Mouse (Mus musculus) heart, postnatal 4 days (tissue): ENCODE measurements around the gene Ifnar1. TPM values are rescaled to one million over a fixed set of nuclear protein-coding genes. Genes with fewer than 3 reads are reported as not detected.

Experiments
- DNase-seq: peaks from one replicate; pipeline ENCODE4 v3.0.0; 2021
- microRNA-seq, 2 experiments: library from miRNA; unstranded; fragments of <30 nt; microRNA quantifications; one replicate each; pipeline ENCODE4 v1.2.0; 2021 to 2022
- total RNA-seq, 2 experiments: library from RNA; stranded (reverse); gene quantifications; 2 replicates each; pipeline ENCODE4 v1.2.3; 2021

The Ifnar1 gene
- total RNA-seq, 2 experiments from 2014 or later: 50.3 to 56.0 TPM

DNA sequence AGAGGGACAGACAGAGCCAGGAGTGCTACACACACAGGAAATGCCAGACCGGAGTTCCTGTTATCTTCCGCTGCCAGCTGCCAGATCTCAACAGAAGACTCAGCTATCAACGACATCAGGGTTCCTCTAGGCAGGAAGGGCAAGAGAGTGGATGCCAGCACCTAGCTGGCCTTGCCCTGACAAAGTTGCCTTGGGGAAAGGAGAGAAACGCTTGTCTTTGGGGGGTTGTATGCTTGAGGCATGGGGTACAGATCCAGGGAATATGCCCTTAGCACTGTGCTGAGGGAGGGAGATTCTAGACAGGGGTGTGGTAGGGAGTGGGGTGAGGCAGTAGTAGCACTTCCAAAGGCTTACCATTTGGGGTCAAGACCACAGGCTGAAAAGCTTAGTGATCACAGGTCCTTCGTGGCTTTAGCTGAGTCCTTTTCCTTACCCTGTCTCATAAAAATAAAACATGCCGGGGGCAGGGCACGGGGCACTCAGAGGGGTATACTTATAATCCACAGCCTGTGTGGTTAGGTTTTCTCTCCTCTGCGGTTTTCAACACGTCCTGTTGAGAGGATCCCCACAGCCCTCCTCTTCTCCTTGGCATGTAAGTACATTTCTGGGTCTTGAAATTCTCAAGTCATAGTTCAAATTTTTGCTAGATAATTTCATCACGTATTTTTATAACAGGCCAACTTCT lies 60.7 kb downstream of the Ifnar1 start:
- no peak for DNase-seq

DNA sequence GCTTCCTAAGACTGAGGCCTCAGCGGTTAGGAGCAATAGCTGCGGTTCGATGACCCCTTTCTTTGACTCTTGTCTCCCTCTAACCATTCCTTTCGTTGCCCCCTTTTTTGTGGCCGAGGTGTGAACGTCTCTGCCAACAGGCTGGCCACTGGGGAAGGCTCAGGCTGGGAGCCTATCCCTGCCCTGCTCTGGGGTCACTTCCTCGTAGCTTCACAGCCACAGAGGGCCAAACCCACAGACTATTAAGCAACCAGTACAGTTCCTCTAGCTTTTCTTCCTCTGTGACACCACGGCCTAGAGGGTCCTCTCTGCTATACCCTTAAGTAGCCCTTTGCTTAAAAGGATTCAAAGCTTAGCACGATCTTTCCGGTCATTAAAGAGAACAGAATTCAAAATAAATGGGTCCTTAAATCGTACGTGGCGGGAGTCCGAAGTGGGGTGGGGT lies 61.4 kb downstream of the Ifnar1 start:
- no peak for DNase-seq

DNA sequence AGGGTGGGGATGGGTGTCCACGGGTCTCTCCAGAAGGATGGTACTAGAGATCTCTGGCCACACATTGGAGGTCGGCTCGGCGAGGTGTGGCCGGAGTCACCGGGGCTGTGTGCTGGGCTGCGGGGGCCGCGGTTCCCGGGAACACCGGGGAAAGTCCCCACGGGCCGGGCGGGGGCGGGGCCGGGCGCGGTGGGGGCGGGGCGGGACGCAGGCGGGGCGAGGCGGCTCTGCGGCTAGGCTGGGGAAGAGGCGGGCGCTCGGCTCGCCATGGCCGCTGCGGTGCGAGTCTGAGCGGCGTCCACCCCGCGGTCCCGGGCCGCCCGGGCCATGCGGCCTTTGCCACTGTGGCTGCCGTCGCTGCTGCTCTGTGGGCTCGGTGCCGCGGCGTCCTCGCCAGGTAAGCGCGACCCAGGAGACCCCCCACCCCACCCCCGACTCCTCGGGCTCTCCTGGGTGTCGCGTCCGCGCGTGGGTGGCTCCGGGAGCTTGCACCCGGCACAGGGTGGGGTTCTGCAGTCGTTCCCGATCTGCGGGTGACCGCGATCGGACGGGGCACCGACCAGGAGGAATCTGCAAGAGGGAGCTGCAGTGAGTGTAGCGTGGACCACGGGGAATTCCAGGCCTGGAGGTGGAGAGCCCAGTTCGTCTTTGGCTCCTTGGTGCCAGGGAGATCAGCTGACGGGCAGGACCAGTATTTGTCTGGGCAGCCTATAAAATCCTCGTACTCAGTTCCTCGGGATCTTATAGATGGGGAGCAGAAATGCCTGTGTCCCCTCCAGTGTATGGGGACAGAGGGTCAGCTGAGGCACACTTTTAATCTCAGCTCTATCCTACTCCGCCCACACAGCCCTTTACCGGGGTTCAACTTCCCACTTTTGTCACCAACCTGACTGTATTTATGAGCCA lies 62.1 kb downstream of the Ifnar1 start, which contains the start of gene Ifngr2:
TSS of gene Ifngr2 (plus strand) at position 237 of the 906 bp plus-strand sequence.
- peak; percentile 78 for DNase-seq

DNA sequence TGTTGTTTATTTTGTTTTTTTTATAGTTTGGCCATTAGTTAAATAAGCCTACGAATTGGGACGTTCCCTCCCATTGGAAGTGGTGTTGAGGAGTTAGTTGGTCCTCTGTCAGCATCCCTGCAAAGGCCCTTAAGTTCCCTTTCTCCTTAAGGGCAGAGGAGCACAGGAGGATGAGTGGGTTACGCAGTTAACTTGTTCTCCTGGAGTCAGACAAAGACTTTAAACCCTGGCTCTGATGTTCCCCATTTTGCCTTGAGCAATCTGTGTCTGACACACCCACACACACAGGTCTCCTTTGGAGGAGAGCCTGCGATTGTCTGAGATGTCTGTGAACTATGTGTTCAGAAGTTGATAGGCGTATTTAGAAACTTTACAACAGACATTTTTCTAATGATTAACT lies 62.9 kb downstream of the Ifnar1 start:
- no peak for DNase-seq

DNA sequence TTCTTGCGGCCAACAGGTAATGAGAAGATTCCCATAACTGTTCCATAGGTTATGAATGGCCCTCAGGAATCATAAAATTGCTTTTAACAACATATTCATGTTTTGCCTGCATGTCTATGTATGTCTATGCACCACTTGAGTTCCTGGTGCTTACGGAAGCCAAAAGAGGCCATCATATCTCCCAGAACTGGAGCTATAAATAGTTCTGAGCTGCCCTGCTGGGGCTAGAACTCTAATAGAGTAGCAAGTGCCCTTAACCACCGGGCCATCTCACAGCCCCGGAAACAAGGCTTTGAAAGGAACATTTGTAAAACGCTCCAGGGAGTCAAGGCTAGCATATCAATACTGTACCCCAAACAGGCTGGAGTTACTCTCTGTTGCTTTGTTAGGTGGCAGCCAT lies 63.5 kb downstream of the Ifnar1 start:
- no peak for DNase-seq

DNA sequence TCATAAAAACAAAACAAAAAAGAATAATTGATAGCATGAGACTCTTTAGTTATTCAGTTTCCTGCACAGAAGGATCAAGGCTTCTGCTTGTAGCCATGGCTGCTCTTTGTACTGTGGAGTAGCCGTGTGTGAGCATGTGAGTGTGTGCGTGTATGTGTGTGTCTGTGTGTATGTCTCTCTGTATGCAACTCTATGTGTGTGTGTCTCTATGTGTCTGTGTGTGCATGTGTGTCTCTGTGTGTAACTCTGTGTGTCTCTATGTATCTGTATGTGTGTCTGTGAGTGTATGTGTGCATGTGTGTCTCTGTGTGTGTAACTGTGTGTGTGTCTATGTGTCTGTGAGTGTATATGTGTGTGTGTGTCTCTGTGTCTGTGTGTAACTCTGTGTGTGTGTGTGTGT lies 64.0 kb downstream of the Ifnar1 start:
- DNase-seq: no peak

GRCm38 (mm10) chr16:91549616-91550015 lies 64.6 kb downstream of the Ifnar1 start:
- no peak for DNase-seq

DNA sequence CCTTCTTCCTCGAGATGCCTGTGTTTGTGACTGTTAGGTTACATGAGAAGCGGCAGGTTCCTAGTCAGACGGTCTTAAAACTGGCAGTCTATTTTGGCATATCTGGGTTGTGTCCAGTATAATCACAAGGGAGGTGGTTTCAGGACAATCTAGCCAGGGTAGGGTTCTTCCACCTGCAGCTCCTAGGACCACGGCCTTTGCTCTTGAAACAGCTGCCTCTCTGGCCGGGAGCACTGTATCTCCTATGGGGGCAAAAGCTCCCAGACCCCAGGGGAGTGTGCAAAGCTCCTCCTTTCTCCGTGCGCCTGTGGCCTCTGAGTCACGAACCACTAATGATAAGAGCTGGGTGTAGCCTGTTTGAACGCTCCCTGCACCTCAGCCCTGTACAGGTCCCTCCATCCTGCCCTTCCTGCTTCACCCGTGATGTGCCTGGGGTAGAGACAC lies 66.1 kb downstream of the Ifnar1 start:
- DNase-seq: no peak

DNA sequence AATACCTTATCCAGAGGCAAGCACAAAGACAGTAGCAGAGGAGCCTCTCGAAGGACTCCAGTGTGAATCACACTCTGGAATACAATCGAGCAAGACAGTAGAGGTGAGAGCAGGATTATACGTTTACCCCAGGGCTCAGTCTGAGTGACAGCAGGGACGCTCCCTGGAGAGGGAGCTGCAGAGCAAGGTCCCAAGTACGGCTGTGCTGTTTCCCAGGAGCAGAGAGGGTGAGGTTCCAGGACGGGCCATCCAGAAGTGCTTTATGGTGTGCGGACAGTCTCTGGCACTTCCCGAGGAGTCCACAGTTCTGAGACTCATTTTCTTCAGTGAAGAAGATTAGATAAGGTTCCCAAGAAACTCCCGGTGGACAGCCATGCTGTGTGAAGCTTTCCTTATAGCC lies 67.0 kb downstream of the Ifnar1 start:
- no peak for DNase-seq

- peak; percentile 55 for DNase-seq
Observed at GRCm38 (mm10) chr16:91553625-91554024, 68.6 kb downstream of the Ifnar1 start.

DNA sequence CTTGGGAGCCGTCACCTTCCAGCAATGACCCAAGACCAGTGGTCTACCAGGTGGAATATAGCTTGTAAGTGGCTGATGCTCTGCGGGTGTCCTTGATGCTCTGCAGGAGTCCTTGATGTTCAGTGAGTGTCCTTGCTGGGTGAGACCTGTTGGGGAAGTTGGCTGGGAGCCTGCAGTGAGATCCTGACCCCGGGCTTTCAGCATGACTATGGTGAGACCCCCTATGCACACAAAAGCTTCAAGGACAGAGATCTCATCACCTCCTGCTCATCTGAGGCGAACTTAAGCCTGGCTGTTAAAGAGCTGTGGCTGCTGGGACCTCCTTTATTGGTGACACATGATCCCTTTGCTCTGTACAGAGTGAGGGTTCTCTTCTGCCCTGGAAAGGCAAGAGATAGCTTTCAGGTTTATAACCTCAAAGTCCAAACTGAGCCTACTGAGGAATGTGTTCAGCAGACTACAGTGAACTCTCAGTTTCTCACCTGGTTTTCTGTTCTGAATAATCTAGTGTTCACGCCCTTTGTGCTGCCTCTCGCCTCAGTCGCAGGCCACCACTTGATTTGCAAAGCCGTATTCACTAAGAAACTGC lies 70.1 kb downstream of the Ifnar1 start:
- DNase-seq: no peak

DNA sequence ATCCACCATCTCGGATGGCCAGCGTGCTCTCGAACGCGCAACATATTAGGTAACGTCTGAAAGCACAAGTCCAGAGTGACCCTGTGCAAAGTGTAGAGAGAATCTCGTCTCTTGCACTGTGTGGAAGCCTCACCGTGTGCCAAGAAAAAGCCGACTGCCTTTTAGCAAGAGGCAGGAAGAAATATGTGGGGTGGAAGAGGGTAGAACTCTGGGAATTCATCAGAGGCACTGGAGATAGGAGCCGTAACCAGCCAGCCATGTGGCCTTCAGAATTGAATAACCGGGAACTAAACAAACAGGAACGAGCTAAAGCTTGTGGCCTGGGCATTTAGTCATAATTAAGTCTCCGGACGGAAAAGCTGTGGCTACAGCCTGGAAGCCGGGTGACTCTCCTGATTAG lies 71.6 kb downstream of the Ifnar1 start:
- no peak for DNase-seq

Small RNAs within 50 kb of the gene (microRNA-seq; reads per million reads assigned to microRNA genes)
- 0 reads per million in 2 experiments for gene Mir6367

Other genes with a start within 250 kb of the Ifnar1 start
- gene Olig1, start 215.5 kb upstream of the Ifnar1 start, total RNA-seq: not detected
- 10 to 100 TPM; 29.9 to 33.8 TPM for gene Ifnar2, start 112.5 kb upstream of the Ifnar1 start, total RNA-seq
- gene Gm21970, start 93.5 kb upstream of the Ifnar1 start, total RNA-seq: not detected
- 10 to 100 TPM; 66.2 to 67.4 TPM for gene Il10rb, start 79.1 kb upstream of the Ifnar1 start, total RNA-seq
- gene Ifngr2, start 61.8 kb downstream of the Ifnar1 start, total RNA-seq: 10 to 100 TPM; 87.1 to 89.9 TPM
- gene Tmem50b, start 112.6 kb downstream of the Ifnar1 start, total RNA-seq: 10 to 100 TPM; 38.9 to 40.9 TPM
- gene Dnajc28, start 133.8 kb downstream of the Ifnar1 start, total RNA-seq: 1 to 10 TPM; 4.5 to 5.7 TPM
- 10 to 100 TPM; 71.2 to 77.2 TPM for gene Gart, start 161.7 kb downstream of the Ifnar1 start, total RNA-seq
- gene Son, start 162.3 kb downstream of the Ifnar1 start, total RNA-seq: 100 to 1,000 TPM; 234 to 236 TPM
- gene Donson, start 203.5 kb downstream of the Ifnar1 start, total RNA-seq: 10 to 100 TPM; 15.5 to 15.7 TPM
- gene Cryzl1, start 243.7 kb downstream of the Ifnar1 start, total RNA-seq: 10 to 100 TPM; 29.7 to 31.2 TPM
- 10 to 100 TPM; 37.9 to 50.7 TPM for gene Itsn1, start 244.0 kb downstream of the Ifnar1 start, total RNA-seq